Mouse (Mus musculus) erythroblast, embryonic 14.5 days (primary cell): ENCODE results near the gene Trim65.

Experiments used
- GATA1 ChIP-seq: IDR thresholded peaks from 2 replicates; pipeline ENCODE4 v1.6.1; 2012; ENCODE audit warnings: low read length, inconsistent platforms, mixed read lengths
- TAL1 ChIP-seq: IDR thresholded peaks from 3 replicates; pipeline ENCODE4 v1.6.1; 2012; ENCODE audit warnings: low read length, inconsistent platforms, mixed read lengths

DNA sequence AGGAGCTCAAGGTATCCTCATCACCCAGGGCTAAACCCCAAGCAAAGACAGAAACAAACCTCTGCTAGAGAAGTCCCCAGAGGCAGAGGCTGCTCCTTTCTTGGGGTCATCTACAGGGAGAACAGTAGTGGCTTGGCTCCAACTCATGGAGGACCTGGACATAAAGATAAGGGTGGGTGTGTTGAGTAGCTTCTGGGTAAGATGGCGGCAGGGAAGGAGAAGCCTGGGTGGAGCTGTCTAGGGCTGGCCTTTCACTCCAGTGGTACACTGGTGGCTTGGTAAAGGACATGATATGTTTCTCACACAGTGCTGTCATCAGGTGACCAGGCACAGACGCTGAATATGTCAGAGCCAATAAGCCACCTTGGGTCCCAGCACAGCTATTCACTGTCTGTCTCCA, 20.0 kb upstream of the Trim65 start:
- TF ChIP-seq GATA1 (no peak), TAL1 (peak; percentile 24; the same call in 1 of the 3 replicates)
